Mouse (Mus musculus): ENCODE results near the gene Vipr1. TPM values are rescaled to one million over a fixed set of nuclear protein-coding genes. Genes with fewer than 3 reads are reported as not detected.

Vipr1 gene
- total RNA-seq, 2 experiments from 2014 or later: 1.1 to 3.9 TPM

DNA sequence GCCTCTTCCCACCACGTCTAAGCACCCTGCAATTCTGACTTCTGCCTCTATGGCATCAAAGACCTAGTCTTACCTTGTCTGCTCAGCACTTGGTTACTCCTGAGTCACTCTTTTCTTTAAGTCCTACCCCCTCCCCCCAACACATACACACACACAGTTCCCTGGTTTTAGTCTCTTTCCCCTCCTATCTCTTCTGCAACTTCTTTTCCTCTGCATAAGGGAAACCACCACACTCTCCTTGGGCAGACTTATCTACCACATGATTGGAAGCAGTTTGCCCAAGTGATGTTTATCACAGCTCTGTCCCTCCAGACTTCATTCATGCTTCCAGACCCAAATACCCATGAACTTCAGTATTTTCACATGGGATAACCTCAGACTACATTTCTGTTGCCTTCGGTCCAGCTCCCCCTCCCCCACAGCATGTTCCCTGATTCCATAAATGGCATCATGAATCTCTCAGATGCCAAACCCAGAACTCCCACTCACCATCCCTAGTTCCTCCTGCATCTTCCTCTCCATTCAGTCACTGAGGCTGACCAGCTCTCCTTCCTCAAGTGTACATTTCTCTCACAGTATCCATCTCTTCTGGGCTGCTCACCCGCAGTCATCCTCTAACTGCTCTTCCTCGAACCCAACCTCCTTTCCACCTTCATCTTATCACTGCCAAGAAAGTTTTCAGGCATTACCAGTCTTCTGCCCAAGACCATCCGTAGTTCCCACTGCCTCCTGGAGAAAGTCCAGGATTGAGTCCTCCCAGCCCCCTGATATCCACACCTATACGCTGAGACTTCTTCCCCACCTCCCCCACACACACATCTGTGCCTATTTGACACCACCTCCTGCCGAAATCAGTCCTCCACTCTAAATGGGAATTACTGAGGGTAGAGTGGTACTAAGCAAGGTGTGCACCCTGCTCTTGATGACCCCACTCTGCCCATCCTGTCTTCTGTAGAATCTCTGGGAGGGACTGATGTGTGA is 66.3 kb downstream of the Vipr1 start:
- intact Hi-C loops (cut with DNase I): no loop called here
- no peak for DNase-seq

DNA sequence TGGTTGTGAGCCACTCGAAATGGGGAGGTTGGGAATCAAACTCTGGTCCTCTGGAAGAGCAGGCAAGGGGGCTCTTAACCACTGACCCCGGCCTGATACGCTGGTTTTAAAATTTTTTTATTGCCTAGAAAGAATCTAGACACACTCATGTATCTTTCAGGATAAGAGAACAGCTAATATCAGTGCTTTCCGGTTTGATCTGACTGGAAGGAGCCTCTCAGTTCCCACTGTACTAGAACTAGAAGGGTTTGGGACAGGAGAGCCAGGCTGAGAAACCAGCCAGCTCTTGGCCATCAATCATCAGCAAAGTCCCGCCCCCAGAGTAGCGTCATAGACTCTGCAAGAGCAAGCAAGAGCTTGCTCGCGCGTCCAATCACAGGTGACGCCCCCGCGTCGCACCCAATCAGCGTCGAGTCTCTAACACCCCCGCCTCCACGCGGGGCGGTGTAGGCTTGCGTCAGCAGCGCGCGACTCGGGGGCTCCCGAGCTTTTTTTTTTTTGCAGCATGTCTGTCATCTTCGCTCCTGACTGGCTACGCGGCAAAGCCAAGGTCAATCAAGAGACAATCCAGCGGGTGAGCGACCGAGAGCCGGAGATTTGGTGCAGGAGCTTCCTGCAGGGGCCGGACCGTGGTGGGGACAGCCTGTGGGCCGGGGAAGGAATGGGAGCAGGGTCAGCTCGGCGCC is 67.5 kb downstream of the Vipr1 start, which contains the start of gene Ss18l2:
TSS of gene Ss18l2 (plus strand) at position 432 of the 686 bp plus-strand sequence.
- DNase-seq: peak; percentile 95 to 99
- intact Hi-C loops (cut with DNase I): no loop called here

DNA sequence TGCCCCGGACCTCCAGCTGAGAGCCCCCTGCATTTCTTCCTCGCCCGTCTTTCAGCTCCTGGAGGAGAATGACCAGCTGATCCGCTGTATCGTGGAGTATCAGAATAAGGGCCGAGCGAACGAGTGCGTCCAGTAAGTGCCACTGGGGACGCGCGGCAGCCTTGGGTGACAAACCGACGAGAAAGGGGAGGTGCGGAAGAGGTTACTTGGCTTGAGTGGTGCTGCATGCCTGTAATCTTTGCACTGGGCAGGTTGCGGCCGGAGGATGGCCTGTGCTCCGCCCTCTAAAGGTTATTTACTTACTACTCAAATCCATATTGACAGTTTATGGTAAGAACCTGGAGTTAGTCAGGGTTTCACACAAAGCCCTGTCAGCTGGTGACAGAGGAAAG is 68.1 kb downstream of the Vipr1 start:
- no peak for DNase-seq
- intact Hi-C loops (cut with DNase I): no loop called here

DNA sequence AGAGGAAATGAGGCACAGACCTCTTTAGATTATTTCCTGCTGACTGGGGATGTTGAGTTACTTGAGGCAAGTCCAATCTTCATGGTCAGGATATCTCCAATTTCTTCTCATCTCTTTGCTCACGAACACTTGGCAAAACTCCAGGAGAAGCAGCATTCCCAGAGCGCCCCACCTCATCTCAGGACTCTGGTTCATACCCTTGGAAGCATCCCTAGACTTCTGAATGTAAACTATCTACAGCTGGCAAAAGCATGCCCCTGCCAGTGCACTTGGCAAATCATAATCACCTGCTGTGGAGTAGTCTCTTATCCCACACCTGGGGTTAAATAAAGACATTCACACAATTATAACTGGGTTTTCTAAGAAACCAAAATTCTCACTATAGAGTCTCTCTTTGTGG is 74.5 kb downstream of the Vipr1 start:
- DNase-seq: no peak
- intact Hi-C loops (cut with DNase I): no loop called here

DNA sequence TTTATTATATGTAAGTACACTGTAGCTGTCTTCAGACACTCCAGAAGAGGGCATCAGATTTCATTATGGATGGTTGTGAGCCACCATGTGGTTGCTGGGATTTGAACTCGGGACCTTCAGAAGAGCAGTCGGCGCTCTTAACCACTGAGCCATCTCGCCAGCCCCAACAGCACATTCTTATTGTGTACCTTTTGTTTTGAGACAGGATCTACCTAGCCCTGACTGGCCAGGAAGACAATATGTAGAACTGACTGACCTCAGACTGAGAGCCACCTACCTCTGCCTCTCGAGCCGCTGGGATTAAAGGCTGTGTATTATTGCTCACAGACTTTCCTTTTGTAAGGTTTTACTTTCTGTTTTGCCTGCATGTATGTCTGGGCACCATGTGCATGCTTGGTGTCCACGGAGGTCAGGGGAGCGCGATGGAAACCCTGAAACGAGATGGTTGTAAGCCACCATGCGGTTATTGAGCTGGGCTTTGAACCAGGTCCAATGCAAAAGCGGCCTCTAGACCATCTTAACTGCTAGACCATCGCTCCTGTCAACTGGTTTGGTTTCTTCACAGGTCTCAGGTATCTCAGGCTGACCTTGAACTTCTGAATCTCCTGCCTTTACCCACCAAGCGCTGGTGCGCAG is 75.7 kb downstream of the Vipr1 start:
- peak in 1 of 2 experiments; percentile 29 for DNase-seq
- intact Hi-C loops (cut with DNase I): no loop called here

DNA sequence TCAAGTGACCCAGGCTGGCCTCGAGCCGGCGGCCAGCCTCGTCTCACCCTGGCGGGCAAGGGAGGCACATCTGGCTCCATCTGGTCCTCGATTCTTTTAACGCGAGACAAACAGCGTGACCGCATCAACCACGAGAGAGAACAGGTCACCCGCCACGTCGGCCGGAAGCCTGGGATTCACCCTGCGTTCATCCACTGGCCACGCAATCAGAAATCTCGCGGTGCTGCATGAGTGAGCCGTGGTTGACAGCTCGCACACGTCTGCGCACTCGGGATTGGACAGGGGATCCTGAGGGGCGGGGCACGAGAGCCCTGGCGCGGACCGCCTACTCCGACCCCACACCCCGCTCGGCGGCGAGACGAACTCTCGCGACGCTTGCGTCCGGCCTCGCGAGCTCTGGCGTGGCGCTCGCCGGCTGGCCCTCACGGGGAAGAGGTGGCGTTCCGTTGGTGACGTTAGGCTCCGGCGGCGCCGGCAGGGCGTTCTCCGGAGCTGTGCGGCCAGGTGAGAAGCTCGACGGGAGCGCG is 76.3 kb downstream of the Vipr1 start, which contains the start of gene Nktr:
TSS of gene Nktr (plus strand) at position 378 of the 527 bp plus-strand sequence.
- intact Hi-C loops (cut with DNase I): no loop called here
- DNase-seq: peak; percentile 96 to 98

DNA sequence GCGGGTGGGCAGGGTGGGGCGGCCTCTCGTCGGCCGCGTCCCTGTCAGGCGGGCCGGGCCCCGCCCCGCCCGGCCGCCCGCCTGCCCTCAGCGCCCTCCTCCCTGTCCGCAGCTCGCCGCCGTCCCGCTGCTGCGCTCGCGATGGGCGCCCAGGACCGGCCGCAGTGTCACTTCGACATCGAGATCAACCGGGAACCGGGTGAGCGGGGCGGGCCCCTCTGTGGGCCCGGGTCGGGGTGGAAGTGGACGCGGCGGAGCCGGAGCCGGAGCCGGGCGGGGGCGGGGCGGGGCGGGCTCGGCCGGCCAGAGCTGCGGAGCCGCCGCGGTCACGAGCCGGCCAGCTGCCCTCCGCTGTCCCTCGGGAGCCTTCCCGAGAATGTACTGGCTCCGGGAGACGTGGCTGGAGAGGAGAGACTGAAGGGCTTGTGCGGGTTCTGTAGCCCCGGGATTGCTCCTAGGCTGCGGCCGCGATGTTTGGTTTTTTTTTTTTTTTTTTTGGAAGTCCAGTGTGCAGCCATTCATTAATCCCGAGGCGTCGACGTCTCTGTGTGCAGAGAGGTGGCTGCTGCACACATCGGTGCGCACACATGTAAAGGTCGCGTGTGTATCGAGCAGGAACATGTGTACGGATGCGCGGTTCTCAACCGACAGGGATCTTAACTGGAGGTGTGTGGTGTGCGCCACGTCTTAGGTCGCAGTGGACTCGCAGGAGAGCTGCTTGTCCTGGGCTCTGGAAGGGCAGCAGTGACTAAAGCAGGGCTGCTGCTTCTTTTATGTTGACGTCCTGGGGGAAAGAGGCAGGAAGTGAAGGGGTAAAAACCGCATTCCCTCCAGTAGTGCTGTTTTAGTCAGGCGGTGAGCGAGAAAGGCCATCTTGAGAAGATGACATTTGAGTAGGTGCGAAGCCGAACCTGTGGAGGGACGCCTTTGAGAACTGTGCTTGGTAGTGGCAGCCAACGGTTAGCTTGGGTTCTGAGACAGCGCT is 77.1 kb downstream of the Vipr1 start:
- intact Hi-C loops (cut with DNase I): loop anchor here (1.0 kb wide), 1 partner anchor 40 kb away; the partner anchor contains the start of gene Zfp651
- peak; percentile 23 to 70 for DNase-seq

Other genes starting within 250 kb of the Vipr1 start
- not detected for gene Cck, start 147.0 kb upstream of the Vipr1 start, total RNA-seq (2021)
- not detected for gene Lyzl4, start 620 bp upstream of the Vipr1 start, total RNA-seq (2021)
- gene Sec22c, start 62.8 kb downstream of the Vipr1 start, total RNA-seq (2021): 1 to 10 TPM; 5.5 to 6.1 TPM
- 100 to 1,000 TPM; 125 to 135 TPM for gene Ss18l2, start 67.6 kb downstream of the Vipr1 start, total RNA-seq (2021)
- 10 to 100 TPM; 33.0 to 33.7 TPM for gene Nktr, start 76.5 kb downstream of the Vipr1 start, total RNA-seq (2021)
- gene Zfp651, start 116.6 kb downstream of the Vipr1 start, total RNA-seq (2021): 100 to 1,000 TPM; 120 to 124 TPM
- 10 to 100 TPM in 1 of 2 experiments, 1 to 10 TPM in 1; 8.4 to 10.2 TPM for gene Klhl40, start 134.9 kb downstream of the Vipr1 start, total RNA-seq (2021)
- 100 to 1,000 TPM; 101 to 127 TPM for gene Hhatl, start 149.8 kb downstream of the Vipr1 start, total RNA-seq (2021)
- not detected for gene Ccdc13, start 196.7 kb downstream of the Vipr1 start, total RNA-seq (2021)
- gene Higd1a, start 215.6 kb downstream of the Vipr1 start, total RNA-seq (2021): 100 to 1,000 TPM; 209 to 218 TPM